19 mouse cellular contexts compared by ENCODE assay signal in genomic region chr6:137294973-137295820, GRCm38 (mm10). TPM values are rescaled to one million over a fixed set of nuclear protein-coding genes. Genes with fewer than 3 reads are reported as not detected.
DNase-seq lines count a peak whose midpoint lies in the region; ATAC-seq and TF ChIP-seq lines count a peak whose summit lies in the region.
"Had no signal": no experiment of that assay in that cellular context is flagged by ENCODE, and none has a peak within 500 bp of the region (broad histone marks: within the 10 kb centered on the region; RNA-seq: fewer than 3 reads in every experiment).

No protein-coding gene starts in this region.

- H3K9me3 ChIP-seq in hindbrain, postnatal 0 days (ENCODE audit: low read length): no peaks in the 10 kb centered on the region
- 0 out of 2 replicates have a peak, but pooled peaks cover 4% of the 10 kb centered on the region for H3K9me3 ChIP-seq in hindbrain, embryonic 12.5 days (replicated peaks)
- H3K9me3 ChIP-seq in forebrain, embryonic 15.5 days: no peaks in the 10 kb centered on the region
- H3K9me3 ChIP-seq: heart, embryonic 13.5 days; hindbrain, embryonic 13.5 days had no signal

- H3K27me3 ChIP-seq in hindbrain, postnatal 0 days (ENCODE audit: insufficient read depth, low read length): no peaks in the 10 kb centered on the region
- H3K27me3 ChIP-seq in hindbrain, embryonic 12.5 days: no peaks in the 10 kb centered on the region
- H3K27me3 ChIP-seq in forebrain, embryonic 15.5 days: no peaks in the 10 kb centered on the region
- H3K27me3 ChIP-seq: heart, embryonic 13.5 days; hindbrain, embryonic 13.5 days had no signal

- no peak overlapping the region for H3K9ac ChIP-seq in hindbrain, postnatal 0 days (replicated peaks; ENCODE audit: low read length)
- H3K9ac ChIP-seq in hindbrain, embryonic 12.5 days: no peak overlapping the region
- H3K9ac ChIP-seq in forebrain, embryonic 15.5 days (replicated peaks): no peak overlapping the region
- H3K9ac ChIP-seq: heart, embryonic 13.5 days; hindbrain, embryonic 13.5 days had no signal

- H3K4me3 ChIP-seq in hindbrain, postnatal 0 days (ENCODE audit: low read length): no peak overlapping the region
- H3K4me3 ChIP-seq in hindbrain, embryonic 12.5 days: no peak overlapping the region
- no peak overlapping the region for H3K4me3 ChIP-seq in forebrain, embryonic 15.5 days
- H3K4me3 ChIP-seq in olfactory bulb, adult 2 months (ENCODE audit: insufficient read depth, low read depth, low read length): no peak overlapping the region
- H3K4me3 ChIP-seq: heart, embryonic 13.5 days; hindbrain, embryonic 13.5 days had no signal

- H3K36me3 ChIP-seq in hindbrain, postnatal 0 days (ENCODE audit: insufficient read depth, low read length): no peaks in the 10 kb centered on the region
- H3K36me3 ChIP-seq in hindbrain, embryonic 12.5 days: no peaks in the 10 kb centered on the region
- H3K36me3 ChIP-seq in forebrain, embryonic 15.5 days: no peaks in the 10 kb centered on the region
- H3K36me3 ChIP-seq: heart, embryonic 13.5 days; hindbrain, embryonic 13.5 days had no signal

- H3K4me2 ChIP-seq in hindbrain, postnatal 0 days (ENCODE audit: low read depth, low read length): no peak overlapping the region
- no peak overlapping the region for H3K4me2 ChIP-seq in hindbrain, embryonic 12.5 days (replicated peaks)
- H3K4me2 ChIP-seq in forebrain, embryonic 15.5 days (replicated peaks): no peak overlapping the region
- H3K4me2 ChIP-seq: heart, embryonic 13.5 days; hindbrain, embryonic 13.5 days had no signal

- no peak for ATAC-seq in hindbrain, postnatal 0 days
- no peak; the same call in 1 of the 2 replicates for ATAC-seq in hindbrain, embryonic 12.5 days (ENCODE audit: low FRiP score)
- ATAC-seq in forebrain, embryonic 15.5 days (replicated peaks): peak; percentile 68
- no peak for ATAC-seq in erythroid progenitor cell, adult 5-6 weeks (replicated peaks; ENCODE audit: low FRiP score, poor library complexity, severe bottlenecking)
- ATAC-seq: activated CD4-positive, CD25-positive, alpha-beta regulatory T cell, adult 4 months; CD4-positive, CD25-positive, alpha-beta regulatory T cell, adult 4 months had no signal

- no peaks in the 10 kb centered on the region for H3K4me1 ChIP-seq in hindbrain, postnatal 0 days (ENCODE audit: insufficient read depth, low read length)
- peaks cover 5% of the 10 kb centered on the region; the same call in 1 of the 2 replicates for H3K4me1 ChIP-seq in hindbrain, embryonic 12.5 days
- H3K4me1 ChIP-seq in forebrain, embryonic 15.5 days: peaks cover 13% of the 10 kb centered on the region
- peaks cover 15% of the 10 kb centered on the region for H3K4me1 ChIP-seq in olfactory bulb, adult 2 months (ENCODE audit: control insufficient read depth, insufficient read depth, low read length)
- H3K4me1 ChIP-seq: heart, embryonic 13.5 days had no signal

- TF ChIP-seq POLR2A in olfactory bulb, adult 2 months (IDR thresholded peaks at IDR 0.05; ENCODE audit: insufficient read depth, low read depth, low read length): no peak

- TF ChIP-seq CTCF in hindbrain, postnatal 0 days (IDR thresholded peaks at IDR 0.05; ENCODE audit: low read depth): no peak
- TF ChIP-seq CTCF in olfactory bulb, adult 2 months (IDR thresholded peaks at IDR 0.05; ENCODE audit: insufficient read depth, low read depth, low read length): no peak

- peak; percentile 49 for DNase-seq in hindbrain, postnatal 0 days (ENCODE audit: low spot score)
- peak; percentile 72 for DNase-seq in retina, postnatal 1 day
- DNase-seq in retina, embryonic 14.5 days (ENCODE audit: low spot score): no peak
- DNase-seq in gastrocnemius, adult 18-20 months (ENCODE audit: low spot score): no peak
- DNase-seq: cerebellum, adult 18-20 months; gastrocnemius, postnatal 10 days; kidney, postnatal 10 days; layer of hippocampus, postnatal 36 days; left cerebral cortex, postnatal 4 days; lung, postnatal 4 days; thymus, postnatal 25 days had no signal

- 60% methylated on average over 20 of the region's 20 CpGs for WGBS in hindbrain, postnatal 0 days
- WGBS in hindbrain, embryonic 12.5 days: 76% methylated on average over 20 of the region's 20 CpGs
- 31% methylated on average over 20 of the region's 20 CpGs for WGBS in forebrain, embryonic 15.5 days
- WGBS in olfactory bulb, adult 2 months: 29% methylated on average over 20 of the region's 20 CpGs

- H3K27ac ChIP-seq in hindbrain, postnatal 0 days: no peak overlapping the region
- H3K27ac ChIP-seq in hindbrain, embryonic 12.5 days: no peak overlapping the region
- no peak overlapping the region for H3K27ac ChIP-seq in forebrain, embryonic 15.5 days (replicated peaks)
- peak overlapping the region; percentile 93 for H3K27ac ChIP-seq in olfactory bulb, adult 2 months (ENCODE audit: insufficient read depth, low read depth, low read length)
- H3K27ac ChIP-seq: heart, embryonic 13.5 days; hindbrain, embryonic 13.5 days had no signal

RNA-seq across cellular contexts. Expression of gene Ptpro, which starts 43.1 kb away (rescaled TPM):
- 69.3 and 80.7 TPM in 2 replicates for total RNA-seq in hindbrain, postnatal 0 days (2014; rRNA removed)
- polyA plus RNA-seq in hindbrain, postnatal 0 days (2015; fragmentation: Nextera tagmentation; extraction: Ambion mirVana): 26.1 and 28.4 TPM in 2 replicates
- polyA plus RNA-seq in hindbrain, embryonic 12.5 days (2016; fragmentation: Nextera tagmentation; extraction: Ambion mirVana): 26.1 and 28.1 TPM in 2 replicates
- 47.8 and 50.3 TPM in 2 replicates for polyA plus RNA-seq in forebrain, embryonic 15.5 days (2015; fragmentation: Nextera tagmentation; extraction: Ambion mirVana)
- polyA plus RNA-seq in olfactory bulb, adult 2 months (2012; ENCODE audit: insufficient read depth, insufficient read length, low replicate concordance, missing spikeins): not detected in 2 replicates
- total RNA-seq in gastrocnemius, adult 18-20 months (2021): under 1 TPM; 0.48 to 0.59 TPM
- 1.7 and 4.7 TPM in 2 replicates for total RNA-seq in erythroid progenitor cell, adult 5-6 weeks (2015; ENCODE audit: low replicate concordance)
- 1.4 and 2.8 TPM in 2 replicates for total RNA-seq in erythroid progenitor cell, adult 5-6 weeks (2017; ENCODE audit: low replicate concordance)

Comparison
In these comparisons a context has a peak if more than half of its experiments do, and no peak if none do; other contexts are left out.
1. DNase-seq: peak in hindbrain, postnatal 0 days (single experiment) and retina, postnatal 1 day (single experiment); none in retina, embryonic 14.5 days (single experiment) and gastrocnemius, adult 18-20 months (single experiment).